Mouse (Mus musculus): ENCODE measurements around the gene Ptprcap.

Ptprcap gene

DNA sequence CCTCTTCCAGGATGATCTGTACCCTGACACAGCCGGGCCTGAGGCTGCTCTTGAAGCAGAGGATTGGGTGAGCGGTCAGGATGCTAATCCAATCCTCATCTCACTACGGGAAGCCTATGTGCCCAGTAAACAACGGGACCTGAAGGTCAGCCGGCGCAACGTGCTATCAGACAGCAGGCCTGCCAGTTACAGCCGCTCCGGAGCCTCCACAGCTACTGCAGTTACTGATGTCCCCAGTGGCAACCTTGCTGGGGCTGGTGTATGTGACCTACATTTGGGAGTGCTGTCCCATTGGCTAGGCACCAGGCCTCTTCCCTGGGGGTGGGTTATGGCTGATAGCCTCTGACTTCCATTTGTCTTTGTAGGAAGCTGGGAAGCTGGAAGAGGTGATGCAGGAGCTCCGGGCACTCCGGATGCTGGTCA lies at the start of gene Ptprcap:
Gene Ptprcap (plus strand): TSS at position 373 of the 423 bp plus-strand sequence.
- CTCF ChIA-PET = interaction anchor here (1.1 kb wide), 1 partner anchor 39 kb away, joined by 5 read pairs; the partner anchor contains the start of gene Ppp1ca

DNA sequence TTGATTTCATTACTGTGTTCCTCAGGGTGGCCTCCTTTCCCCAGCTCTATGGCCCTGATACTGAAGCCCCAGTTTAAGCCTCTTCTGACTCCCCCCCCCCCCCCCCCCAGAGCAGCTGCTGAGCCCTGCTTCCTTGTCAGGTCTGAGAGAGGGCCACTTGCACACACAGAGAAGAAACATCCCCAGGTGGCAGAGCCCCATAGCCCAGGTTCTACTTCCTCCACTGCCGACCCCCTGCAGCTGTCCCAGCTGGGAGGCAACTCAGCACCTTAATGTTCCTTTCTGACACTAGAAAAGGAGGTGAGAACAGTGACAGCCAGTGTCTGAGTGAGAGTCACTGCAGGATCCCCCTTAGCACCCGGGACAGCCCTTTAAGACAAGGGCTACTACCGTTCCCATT lies 49.6 kb upstream of the Ptprcap start:
- CTCF ChIA-PET = interaction anchor here (0.7 kb wide), 2 partner anchors 59 to 122 kb away, joined by 3 read pairs; no protein-coding TSS in a partner anchor

DNA sequence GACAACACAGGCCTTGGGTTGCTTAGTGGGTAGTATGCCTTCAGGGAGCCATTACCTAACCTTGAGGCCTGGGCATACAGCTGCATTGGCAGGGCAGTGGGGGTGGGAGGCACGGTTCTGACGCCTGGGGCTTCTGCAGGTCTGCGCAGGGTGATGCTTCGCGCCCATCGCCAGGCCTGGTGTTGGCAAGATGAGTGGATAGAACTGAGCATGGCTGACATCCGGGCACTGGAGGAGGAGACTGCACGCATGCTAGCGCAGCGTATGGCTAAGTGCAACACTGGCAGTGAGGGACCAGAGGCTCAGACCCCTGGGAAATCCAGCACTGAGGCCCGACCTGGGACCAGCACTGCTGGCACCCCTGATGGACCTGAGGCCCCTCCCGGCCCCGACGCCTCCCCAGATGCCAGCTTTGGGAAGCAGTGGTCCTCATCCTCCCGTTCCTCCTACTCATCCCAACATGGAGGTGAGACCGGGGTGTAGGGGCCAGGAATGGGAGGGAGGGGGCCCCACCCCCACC lies 48.7 kb upstream of the Ptprcap start:
- CTCF ChIA-PET = interaction anchor here (0.7 kb wide), 2 partner anchors 58 to 121 kb away, joined by 3 read pairs; no protein-coding TSS in a partner anchor

DNA sequence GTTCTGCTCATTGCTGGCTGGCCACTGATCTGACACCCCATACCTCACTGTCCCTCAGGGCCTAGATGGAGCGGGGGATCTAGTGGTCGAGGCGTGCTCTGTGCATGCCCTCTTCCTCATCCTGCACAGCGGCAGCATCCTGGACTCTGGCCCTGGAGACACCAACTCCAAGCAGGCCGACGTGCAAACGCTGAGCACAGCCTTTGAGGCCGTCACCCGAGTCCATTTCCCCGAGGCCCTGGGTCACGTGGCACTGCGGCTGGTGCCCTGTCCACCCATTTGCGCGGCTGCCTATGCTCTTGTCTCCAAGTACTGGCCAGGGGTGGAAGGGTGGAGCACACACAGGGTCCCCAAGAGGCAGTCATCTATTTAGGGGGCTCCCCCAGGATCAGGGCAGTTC lies 46.8 kb upstream of the Ptprcap start:
- CTCF ChIA-PET = no interaction called here

DNA sequence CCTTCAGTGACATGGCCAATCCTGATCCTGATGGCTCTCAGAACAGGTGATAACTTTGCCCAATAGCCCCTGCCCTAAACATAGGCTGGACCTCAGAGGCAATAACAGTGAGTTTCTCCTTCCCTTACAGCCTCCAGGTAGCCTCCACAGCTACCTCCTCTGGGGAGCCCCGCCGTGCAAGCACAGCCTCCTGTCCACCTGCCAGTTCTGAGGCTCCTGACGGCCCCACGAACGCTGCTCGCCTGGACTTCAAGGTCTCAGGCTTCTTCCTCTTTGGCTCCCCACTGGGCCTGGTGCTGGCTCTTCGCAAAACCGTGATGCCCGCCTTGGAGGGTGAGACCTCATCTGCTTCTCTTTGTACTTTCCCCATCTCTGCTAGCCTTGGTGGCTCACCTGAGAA lies 44.9 kb upstream of the Ptprcap start:
- CTCF ChIA-PET = no interaction called here

DNA sequence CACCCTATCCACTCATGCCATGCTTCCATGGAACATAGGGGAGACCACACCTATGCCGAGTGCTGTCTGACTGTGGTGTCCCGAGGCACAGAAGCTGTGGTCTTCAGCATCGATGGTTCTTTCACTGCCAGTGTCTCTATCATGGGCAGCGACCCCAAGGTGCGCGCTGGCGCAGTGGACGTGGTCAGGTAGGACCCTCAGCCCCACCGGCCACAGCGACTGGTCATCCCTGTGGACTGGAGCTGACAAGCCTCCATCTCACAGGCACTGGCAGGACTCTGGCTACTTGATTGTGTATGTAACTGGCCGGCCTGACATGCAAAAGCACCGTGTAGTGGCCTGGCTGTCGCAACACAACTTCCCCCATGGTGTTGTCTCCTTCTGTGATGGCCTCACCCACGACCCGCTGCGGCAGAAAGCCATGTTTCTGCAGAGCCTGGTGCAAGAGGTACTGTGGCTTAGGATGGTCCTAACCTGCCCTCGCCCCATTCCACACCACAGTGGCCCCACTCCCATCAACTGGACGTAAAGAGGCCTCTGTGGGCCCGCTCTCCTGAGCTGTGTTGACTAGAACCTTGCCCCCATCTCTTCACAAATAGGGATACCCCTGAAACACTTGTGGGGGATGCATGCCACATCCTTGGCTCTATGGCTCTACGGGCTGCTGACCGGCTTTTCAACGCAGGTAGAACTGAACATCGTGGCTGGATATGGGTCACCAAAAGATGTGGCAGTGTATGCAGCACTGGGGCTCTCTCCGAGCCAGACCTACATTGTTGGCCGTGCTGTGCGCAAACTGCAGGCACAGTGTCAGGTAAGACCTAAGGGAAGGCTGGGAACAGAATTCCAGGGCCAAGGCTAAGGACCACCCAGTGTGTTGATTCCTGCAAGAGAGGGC lies 41.1 kb upstream of the Ptprcap start:
- CTCF ChIA-PET = interaction anchor here (0.6 kb wide), 1 partner anchor 137 kb away, joined by 3 read pairs; no protein-coding TSS in a partner anchor

DNA sequence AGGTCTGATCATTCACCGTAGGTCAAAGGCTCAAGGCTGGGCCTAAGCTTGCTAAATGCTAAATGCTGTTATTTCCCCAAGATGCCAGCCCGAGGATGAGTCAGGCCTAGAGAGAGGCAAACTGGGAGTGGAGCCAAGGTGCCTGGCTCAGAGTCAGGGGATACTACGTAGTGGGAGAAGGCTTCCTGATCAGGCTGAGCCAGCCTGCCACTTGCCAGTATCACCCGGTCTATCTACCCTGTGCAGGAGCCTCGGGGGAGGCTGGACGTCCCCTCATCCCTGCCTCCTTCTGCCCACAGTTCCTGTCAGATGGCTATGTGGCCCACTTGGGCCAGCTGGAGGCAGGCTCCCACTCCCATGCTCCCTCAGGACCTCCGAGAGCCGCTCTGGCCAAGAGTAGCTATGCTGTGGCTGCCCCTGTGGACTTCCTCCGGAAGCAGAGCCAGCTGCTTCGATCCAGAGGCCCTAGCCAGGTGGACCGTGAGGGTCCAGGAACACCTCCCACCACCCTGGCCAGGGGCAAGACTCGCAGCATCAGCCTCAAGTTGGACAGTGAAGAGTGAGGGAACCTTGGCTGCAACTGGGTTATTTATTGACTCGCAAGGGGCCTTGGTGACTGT lies 40.1 kb upstream of the Ptprcap start:
- CTCF ChIA-PET = no interaction called here

DNA sequence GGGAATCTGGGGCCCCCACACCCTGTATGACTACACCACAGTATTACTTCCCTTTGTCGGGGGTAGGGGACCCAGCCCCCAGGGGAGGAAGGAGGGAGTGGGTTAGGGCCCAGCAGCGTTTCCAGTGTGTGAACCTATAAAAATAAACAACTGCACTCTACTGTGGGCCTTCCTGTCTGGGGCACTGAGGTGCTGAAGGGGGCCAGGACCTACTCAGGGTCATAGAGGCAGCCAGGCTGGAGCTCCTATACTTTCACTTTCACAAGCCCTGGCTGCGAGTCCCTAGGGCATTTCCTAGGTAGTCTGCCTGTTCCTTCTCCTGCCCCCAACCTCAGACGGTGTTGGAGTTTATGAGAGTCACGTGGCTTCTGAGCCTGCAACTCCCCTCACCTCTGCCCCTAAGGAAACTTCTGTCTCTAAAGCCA lies 39.6 kb upstream of the Ptprcap start:
- CTCF ChIA-PET = interaction anchor here (1.0 kb wide), 1 partner anchor 94 kb away, joined by 3 read pairs; no protein-coding TSS in a partner anchor

DNA sequence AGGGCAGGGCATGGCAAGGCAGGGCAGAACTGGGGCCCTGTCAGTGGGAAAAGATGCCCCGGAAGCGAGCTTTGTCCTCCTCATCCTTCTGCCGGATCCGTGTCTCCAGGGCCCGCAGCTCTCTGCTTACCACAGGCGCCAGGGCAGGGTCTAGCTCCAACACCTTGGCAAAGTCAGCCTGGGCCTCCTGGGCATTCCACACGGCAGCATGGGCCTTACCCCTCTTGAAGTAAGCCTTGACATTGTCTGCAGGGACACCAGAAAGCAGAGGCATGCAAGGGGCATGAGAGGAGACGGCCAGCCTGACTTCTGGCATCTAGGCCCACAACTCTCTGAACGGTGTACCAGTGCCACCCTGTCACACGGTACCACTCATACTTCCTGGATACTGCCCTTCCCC lies 38.9 kb upstream of the Ptprcap start:
- CTCF ChIA-PET = interaction anchor here (1.0 kb wide), 1 partner anchor 93 kb away, joined by 3 read pairs; no protein-coding TSS in a partner anchor

DNA sequence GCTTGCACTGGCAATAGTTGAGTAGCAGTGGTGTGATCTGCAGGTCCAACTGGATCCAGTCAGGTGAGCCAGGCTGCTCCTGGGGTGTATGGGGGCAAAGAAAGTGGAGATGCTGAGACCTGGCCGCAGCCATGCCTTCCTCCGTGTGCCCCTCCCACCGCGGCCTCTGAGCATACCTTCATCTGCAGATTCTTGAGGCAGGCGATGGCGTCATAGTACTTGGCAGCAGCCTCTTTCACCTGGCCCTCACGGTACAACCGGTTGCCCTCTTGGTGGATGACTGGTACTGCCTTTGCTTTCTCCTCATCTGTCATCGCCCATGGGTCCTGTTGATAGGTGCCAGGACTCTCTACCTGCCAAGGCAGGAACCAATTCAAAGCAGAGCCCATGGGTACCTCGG lies 38.3 kb upstream of the Ptprcap start:
- CTCF ChIA-PET = interaction anchor here (0.5 kb wide), 1 partner anchor 262 kb away, joined by 5 read pairs; no protein-coding TSS in a partner anchor

DNA sequence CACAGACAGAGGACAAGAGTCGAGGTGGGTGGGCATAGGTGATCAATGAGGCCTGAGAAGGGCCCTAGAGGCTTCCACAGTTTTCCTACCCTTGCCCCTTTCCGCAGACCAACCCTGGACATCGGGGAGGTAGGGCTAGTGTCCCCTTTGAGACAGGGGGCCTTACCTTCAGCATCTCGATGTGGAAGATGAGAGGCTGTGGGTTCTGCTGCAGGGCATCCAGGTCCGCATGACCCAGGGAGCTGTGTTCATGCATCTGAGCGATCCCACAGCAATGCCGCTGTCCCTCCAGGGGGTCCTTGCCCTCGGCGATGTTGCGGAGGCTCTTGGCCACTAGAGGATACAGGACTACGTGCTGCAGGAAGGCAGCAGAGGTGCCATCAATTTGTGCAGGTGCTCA lies 37.6 kb upstream of the Ptprcap start:
- CTCF ChIA-PET = interaction anchor here (0.6 kb wide), 2 partner anchors 62 to 126 kb away, joined by 5 read pairs; no protein-coding TSS in a partner anchor

DNA sequence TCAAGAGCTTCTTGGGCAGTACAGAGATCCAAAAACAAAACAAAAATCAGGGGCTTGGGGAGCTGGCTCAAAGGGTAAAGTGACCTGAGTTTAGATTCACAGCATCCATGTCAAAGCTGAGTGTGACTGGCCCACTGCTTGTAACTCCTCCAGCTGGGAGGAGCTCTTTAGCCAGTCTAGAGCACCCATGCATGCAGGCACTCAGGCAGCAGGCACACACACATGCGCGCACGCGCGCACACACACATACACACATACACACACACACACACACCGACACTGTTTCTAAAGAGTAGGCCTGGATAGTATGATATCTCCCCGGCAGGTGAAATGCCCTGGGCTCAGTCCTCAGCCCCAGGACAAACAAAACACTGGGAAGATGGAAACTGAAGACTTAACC lies 36.4 kb upstream of the Ptprcap start:
- CTCF ChIA-PET = no interaction called here

DNA sequence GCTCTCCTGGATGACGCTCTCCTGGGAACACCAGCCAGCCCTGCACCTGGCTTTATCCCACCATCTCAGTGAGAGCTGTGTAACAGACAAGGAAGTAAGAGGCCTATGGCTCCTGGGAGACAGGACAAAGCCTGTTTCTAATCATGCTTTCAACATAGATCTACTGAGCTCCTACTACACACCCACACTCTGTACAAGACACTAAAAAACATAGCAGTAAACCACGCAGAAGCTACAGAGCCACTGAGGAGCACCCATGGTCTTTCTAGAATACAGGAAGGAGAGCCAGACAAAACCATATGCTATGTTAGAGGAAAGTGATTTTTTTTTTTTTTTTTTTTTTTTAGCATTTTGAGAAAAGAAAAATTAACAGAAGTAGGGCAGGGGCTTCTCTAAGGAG lies 35.1 kb upstream of the Ptprcap start:
- CTCF ChIA-PET = interaction anchor here (0.6 kb wide), 2 partner anchors 190 to 249 kb away, joined by 3 to 8 read pairs; no protein-coding TSS in a partner anchor

DNA sequence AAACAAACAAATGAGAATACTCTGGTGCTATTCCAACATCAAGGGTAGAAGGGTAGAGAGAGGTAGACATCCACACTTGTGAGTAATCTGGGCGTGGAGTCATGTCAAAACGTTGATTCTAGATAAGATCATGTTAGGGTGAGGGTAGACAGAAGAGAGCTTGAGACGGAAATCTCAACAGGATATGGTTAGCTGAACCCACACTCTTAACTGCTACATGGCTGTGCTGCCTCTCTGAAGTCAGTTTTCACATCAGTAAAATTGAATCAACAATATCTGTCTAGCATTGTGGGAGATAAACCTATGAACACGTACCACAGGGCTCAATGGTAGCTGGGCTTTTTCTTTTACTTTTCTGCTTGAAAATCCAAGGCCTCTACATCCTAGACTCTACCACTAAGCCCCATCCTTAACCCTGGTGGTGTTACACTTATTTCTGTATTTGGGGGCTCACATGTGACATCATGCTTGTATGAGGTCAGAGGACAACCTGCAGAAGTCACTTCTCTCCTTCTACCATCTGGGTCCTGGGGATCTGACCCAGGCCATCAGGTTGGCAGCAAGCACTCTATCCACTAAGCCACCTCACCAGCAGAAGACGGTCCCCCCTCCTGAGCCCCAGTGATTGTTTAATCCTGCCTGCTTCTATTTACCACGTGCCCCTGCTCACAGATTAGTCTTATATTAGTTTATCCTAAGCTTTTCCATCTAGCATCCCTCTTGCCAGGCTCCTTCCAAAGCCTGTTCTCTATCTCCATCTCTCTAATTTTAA lies 33.5 kb upstream of the Ptprcap start:
- CTCF ChIA-PET = no interaction called here

DNA sequence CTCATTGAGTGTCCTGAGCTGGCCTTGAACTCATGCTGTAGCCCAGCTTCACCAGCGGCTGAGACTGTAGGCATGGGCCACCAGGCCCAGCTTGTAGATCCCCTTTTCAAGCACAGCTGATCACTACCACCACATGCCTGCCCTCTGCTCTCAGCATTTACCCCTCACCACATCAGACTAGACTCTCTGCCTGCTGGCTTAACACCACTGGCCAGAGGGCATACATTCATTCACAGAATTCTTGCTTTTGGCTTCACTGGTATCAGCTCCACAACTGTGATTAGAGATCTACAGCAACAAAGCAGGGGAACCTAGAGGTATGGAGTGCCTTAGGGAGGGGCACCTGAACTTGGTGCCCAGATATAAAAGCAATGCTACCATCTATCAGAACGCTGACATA lies 32.9 kb upstream of the Ptprcap start:
- CTCF ChIA-PET = no interaction called here

DNA sequence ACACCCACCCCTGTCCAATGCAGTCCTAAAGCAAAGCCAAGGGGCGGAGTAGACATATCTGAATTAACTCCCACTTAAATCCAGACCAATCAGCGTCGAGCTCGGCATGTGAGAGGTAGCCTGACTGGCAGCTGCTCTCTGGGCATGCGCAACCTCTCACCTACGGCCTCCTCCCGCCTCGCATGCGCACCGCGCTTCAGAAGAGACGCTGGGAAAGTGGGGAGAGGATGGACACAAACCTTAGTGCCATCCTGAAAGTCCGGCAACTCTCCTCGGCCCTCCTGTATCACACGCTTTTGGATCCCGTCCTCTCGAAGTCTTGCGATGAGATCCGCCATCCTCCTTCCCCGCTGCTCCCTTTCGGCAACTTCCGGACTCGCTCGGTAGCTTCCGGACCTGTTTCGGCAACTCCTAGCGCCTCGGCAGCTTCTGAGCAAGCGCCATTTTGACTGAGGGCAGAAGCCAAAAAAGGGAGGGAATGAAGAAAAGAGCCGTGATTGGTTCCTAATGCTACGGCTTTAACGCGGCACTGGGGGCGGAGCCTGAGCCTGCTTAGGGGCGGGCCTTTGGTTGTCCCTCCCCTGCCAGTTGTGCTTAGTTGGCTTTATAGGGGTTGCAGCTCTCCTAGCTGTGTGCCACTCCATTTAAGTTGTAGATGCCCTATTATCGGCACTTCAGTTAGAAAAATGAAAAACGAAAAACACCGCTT lies 32.2 kb upstream of the Ptprcap start:
- CTCF ChIA-PET = interaction anchor here (0.5 to 0.6 kb wide), 2 partner anchors 118 to 1848 kb away, joined by 8 to 16 read pairs; no protein-coding TSS in a partner anchor

DNA sequence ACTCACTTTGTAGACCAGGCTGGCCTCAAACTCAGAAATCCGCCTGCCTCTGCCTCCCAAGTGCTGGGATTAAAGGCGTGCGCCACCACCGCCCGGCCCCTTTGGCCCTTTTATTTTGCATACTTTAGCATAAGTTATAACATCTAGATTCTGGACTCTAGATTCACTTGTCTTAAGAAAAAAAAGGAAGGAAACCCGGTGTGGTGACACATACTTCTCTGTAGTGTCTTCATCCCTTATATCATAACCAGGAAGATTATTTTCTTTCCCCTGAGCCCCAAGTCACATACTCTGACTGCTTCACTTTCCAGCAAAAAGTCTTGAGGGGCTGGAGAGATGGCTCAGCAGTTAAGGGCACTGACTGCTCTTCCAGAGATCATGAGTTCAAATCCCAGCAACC lies 31.5 kb upstream of the Ptprcap start:
- CTCF ChIA-PET = interaction anchor here (0.5 kb wide), 1 partner anchor 1847 kb away, joined by 16 read pairs; no protein-coding TSS in a partner anchor

DNA sequence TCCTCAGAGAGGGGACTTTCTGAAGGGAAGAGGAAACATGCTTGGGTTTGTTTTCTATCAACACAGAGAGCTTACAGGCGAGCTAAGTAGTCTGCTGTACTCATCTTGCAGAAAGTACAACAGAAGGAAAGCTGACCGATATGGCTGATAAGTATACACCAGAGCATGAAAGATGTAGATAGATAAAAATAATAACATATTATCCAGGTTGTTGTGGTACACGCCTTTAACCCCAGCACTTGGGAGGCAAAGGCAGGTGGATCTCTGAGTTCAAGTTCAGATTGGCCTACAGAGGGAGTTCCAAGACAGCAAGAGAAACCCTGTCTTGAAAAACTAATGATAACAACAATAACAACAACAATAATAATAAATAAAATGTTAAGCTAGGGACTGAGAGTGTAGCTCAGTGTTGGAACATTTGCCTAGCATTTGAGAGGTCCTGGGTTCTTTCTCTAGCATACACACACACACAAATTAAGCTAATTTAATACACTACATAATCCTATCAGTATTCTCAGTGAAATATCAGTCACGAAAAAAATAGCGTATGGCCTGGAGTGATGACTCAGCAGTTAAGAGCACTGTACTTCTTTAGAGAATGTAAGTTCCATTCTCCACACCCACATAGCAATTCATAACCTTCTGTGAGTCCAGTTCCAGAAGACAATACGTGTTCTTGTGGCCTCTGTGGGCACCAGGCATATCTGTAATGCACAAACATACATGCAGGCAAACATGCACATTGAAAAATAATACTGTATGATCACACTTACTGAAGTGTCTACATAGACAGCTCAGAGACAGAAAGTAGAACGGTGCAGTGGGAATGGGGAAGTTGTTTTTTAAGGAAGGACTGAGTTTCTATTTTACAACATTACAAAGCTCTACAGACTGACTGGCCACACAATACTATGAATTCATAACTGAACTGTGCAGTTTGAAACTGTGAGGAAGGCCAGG lies 30.7 kb upstream of the Ptprcap start:
- CTCF ChIA-PET = interaction anchor here (0.7 to 1.5 kb wide), 2 partner anchors 15 to 78 kb away, joined by 3 to 6 read pairs; no protein-coding TSS in a partner anchor

DNA sequence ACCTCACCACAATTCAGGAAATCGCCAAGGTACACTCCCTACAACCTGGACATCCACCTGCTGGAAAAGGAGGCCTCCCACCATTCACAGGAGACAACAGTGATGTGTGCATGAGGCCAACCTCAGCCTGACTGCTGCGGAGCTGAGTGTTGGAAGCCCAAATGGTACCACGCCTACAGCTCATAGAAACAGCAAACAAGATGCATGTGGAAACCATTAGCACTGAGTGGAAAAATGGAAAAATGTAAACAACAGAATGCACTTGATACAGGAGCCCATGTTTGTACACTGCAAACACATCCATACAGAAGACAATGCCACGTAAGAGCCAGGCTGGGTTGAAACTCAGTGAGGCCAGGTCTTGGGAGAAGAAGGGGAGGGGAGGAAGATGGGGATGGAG lies 29.0 kb upstream of the Ptprcap start:
- CTCF ChIA-PET = interaction anchor here (0.6 to 1.6 kb wide), 5 partner anchors 68 to 159 kb away, joined by 3 to 5 read pairs (median 3); partner anchors contain the start of genes AC109138.7, Clcf1 and Rad9a

Data from spleen, embryonic (tissue).